Mouse (Mus musculus) MEL (cell line): ENCODE results near the gene Dnm2. TPM values are rescaled to one million over a fixed set of nuclear protein-coding genes. Genes with fewer than 3 reads are reported as not detected.
"Not testable (repeated sequence)": the region's sequence is repeated elsewhere in the genome, so short reads cannot be mapped to it uniquely, and the experiment has no call there.

Source experiments
- DNase-seq: peaks from one replicate; pipeline ENCODE4 v3.0.0; 2011; ENCODE audit warnings: low read depth, low spot score
- H3K27ac ChIP-seq: 2 replicates; pipeline ENCODE4 v1.5.1; 2012; ENCODE audit warnings: low read depth, mild to moderate bottlenecking, control low read depth, low read length, moderate library complexity; ENCODE audit not compliant: control insufficient read depth
- H3K27me3 ChIP-seq, 2 experiments: fragments of 150-350 bp in 1 of 2; sonication (generic) in 1 of 2; 2 replicates each; pipeline ENCODE4 v1.6.1; 2012; ENCODE audit warnings: low read length in 2 of 2, mild to moderate bottlenecking in 2 of 2, improper control_type of control experiment in 1 of 2, moderate library complexity in 1 of 2; ENCODE audit not compliant: insufficient read depth in 2 of 2, control insufficient read depth in 1 of 2
- H3K36me3 ChIP-seq, 2 experiments: 2 replicates each; pipeline ENCODE4 v1.6.1; 2012 to 2014; ENCODE audit warnings: low read length in 2 of 2, improper control_type of control experiment in 1 of 2, inconsistent platforms in 1 of 2, mild to moderate bottlenecking in 1 of 2; ENCODE audit not compliant: insufficient read depth in 2 of 2, control insufficient read depth in 1 of 2
- H3K4me1 ChIP-seq, 2 experiments: fragments of 150-350 bp in 1 of 2; sonication (generic) in 1 of 2; 2 replicates each; pipeline ENCODE4 v1.6.1; 2012; ENCODE audit warnings: low read length in 2 of 2, improper control_type of control experiment in 1 of 2, mild to moderate bottlenecking in 1 of 2; ENCODE audit not compliant: insufficient read depth in 2 of 2, control insufficient read depth in 1 of 2
- H3K4me3 ChIP-seq, 2 experiments: fragments of 150-350 bp in 1 of 2; sonication (generic) in 1 of 2; 2 replicates each; pipeline ENCODE4 v1.5.1; 2012; ENCODE audit warnings: low read depth in 2 of 2, low read length in 2 of 2, mild to moderate bottlenecking in 2 of 2, moderate library complexity in 2 of 2, control low read depth in 1 of 2, improper control_type of control experiment in 1 of 2; ENCODE audit not compliant: control insufficient read depth in 1 of 2, insufficient read depth in 1 of 2
- H3K79me2 ChIP-seq: 2 replicates; pipeline ENCODE4 v1.6.1; 2012; ENCODE audit warnings: mild to moderate bottlenecking, low read length, moderate library complexity; ENCODE audit not compliant: control insufficient read depth, poor library complexity, insufficient read depth
- H3K9ac ChIP-seq: 2 replicates; pipeline ENCODE4 v1.6.1; 2012; ENCODE audit warnings: low read depth, mild to moderate bottlenecking, control low read depth, low read length, moderate library complexity; ENCODE audit not compliant: control insufficient read depth, poor library complexity, severe bottlenecking
- H3K9me3 ChIP-seq: fragments of 150-350 bp; sonication (generic); replicated peaks from 2 replicates; pipeline ENCODE4 v1.6.1; 2012; ENCODE audit warnings: mild to moderate bottlenecking, low read length, improper control_type of control experiment, moderate library complexity; ENCODE audit not compliant: insufficient read depth
- BHLHE40 ChIP-seq: IDR thresholded peaks from 2 replicates; pipeline ENCODE4 v1.6.1; 2012; ENCODE audit warnings: low read depth, mild to moderate bottlenecking, inconsistent platforms, low read length, improper control_type of control experiment, borderline replicate concordance
- CHD2 ChIP-seq: IDR thresholded peaks from 2 replicates; pipeline ENCODE4 v1.6.1; 2011; ENCODE audit warnings: low read length, improper control_type of control experiment
- E2F4 ChIP-seq: IDR thresholded peaks from 2 replicates; pipeline ENCODE4 v1.6.1; 2011; ENCODE audit warnings: low read depth, low read length, improper control_type of control experiment, borderline replicate concordance
- EP300 ChIP-seq, 2 experiments: IDR thresholded peaks; 2 replicates each; pipeline ENCODE4 v1.6.1; 2011; ENCODE audit warnings: improper control_type of control experiment in 2 of 2, low read length in 2 of 2, low read depth in 1 of 2, mild to moderate bottlenecking in 1 of 2
- ETS1 ChIP-seq: IDR thresholded peaks from 2 replicates; pipeline ENCODE4 v1.6.1; 2012; ENCODE audit warnings: low read depth, mild to moderate bottlenecking, inconsistent platforms, low read length, improper control_type of control experiment, moderate library complexity
- GATA1 ChIP-seq: IDR thresholded peaks from 2 replicates; pipeline ENCODE4 v1.6.1; 2011; ENCODE audit warnings: low read depth, low read length, improper control_type of control experiment
- HCFC1 ChIP-seq: IDR thresholded peaks from 2 replicates; pipeline ENCODE4 v1.6.1; 2012; ENCODE audit warnings: low read depth, mild to moderate bottlenecking, inconsistent platforms, low read length, improper control_type of control experiment, moderate library complexity
- JUND ChIP-seq: IDR thresholded peaks from 2 replicates; pipeline ENCODE4 v1.6.1; 2011; ENCODE audit warnings: low read depth, mild to moderate bottlenecking, improper control_type of control experiment, low read length
- KAT2A ChIP-seq: conservative IDR thresholded peaks from 2 replicates; pipeline ENCODE4 v1.6.1; 2012; ENCODE audit warnings: low read depth, low read length, improper control_type of control experiment, inconsistent platforms
- MAFK ChIP-seq: IDR thresholded peaks from 2 replicates; pipeline ENCODE4 v1.6.1; 2011; ENCODE audit warnings: low read depth, mild to moderate bottlenecking, low read length, improper control_type of control experiment, borderline replicate concordance
- MEF2A ChIP-seq: IDR thresholded peaks from 2 replicates; pipeline ENCODE4 v1.6.1; 2014; ENCODE audit warnings: low read depth, mild to moderate bottlenecking, inconsistent platforms, low read length, improper control_type of control experiment; ENCODE audit not compliant: poor library complexity, insufficient replicate concordance, severe bottlenecking; ENCODE audit errors: extremely low read depth
- MYB ChIP-seq: IDR thresholded peaks from 2 replicates; pipeline ENCODE4 v1.6.1; 2011; ENCODE audit warnings: mild to moderate bottlenecking, low read depth, low read length, improper control_type of control experiment
- POLR2A ChIP-seq, 2 experiments: IDR thresholded peaks; 2 replicates each; pipeline ENCODE4 v1.6.1; 2011 to 2012; ENCODE audit warnings: low read length in 2 of 2, mild to moderate bottlenecking in 2 of 2, control low read depth in 1 of 2, improper control_type of control experiment in 1 of 2, low read depth in 1 of 2, moderate library complexity in 1 of 2; ENCODE audit not compliant: control insufficient read depth in 1 of 2, insufficient read depth in 1 of 2, poor library complexity in 1 of 2
- POLR2AphosphoS2 ChIP-seq: IDR thresholded peaks from 2 replicates; pipeline ENCODE4 v1.6.1; 2011; ENCODE audit warnings: low read length, improper control_type of control experiment
- POLR2AphosphoS5 ChIP-seq: IDR thresholded peaks from 2 replicates; pipeline ENCODE4 v1.6.1; 2012; ENCODE audit warnings: low read depth, borderline replicate concordance, mild to moderate bottlenecking, inconsistent platforms, low read length, moderate library complexity, mixed read lengths
- TAL1 ChIP-seq: IDR thresholded peaks from 2 replicates; pipeline ENCODE4 v1.6.1; 2012; ENCODE audit warnings: mild to moderate bottlenecking, inconsistent platforms, low read length, moderate library complexity, mixed read lengths
- TBP ChIP-seq: IDR thresholded peaks from 2 replicates; pipeline ENCODE4 v1.8.0; 2011; ENCODE audit warnings: low read depth, low read length, improper control_type of control experiment
- USF2 ChIP-seq, 2 experiments: IDR thresholded peaks; 2 replicates each; pipeline ENCODE4 v1.6.1; 2011 to 2012; ENCODE audit warnings: improper control_type of control experiment in 2 of 2, low read length in 2 of 2, borderline replicate concordance in 1 of 2, inconsistent platforms in 1 of 2, low read depth in 1 of 2, mild to moderate bottlenecking in 1 of 2; ENCODE audit not compliant: insufficient read depth in 1 of 2
- ZC3H11A ChIP-seq: IDR thresholded peaks from 2 replicates; pipeline ENCODE4 v1.6.1; 2012; ENCODE audit warnings: low read depth, mild to moderate bottlenecking, inconsistent platforms, low read length, improper control_type of control experiment
- ZMIZ1 ChIP-seq: IDR thresholded peaks from 2 replicates; pipeline ENCODE4 v1.6.1; 2012; ENCODE audit warnings: low read depth, mild to moderate bottlenecking, inconsistent platforms, low read length, improper control_type of control experiment, moderate library complexity
- ZNF384 ChIP-seq: IDR thresholded peaks from 2 replicates; pipeline ENCODE4 v1.6.1; 2012; ENCODE audit warnings: low read depth, mild to moderate bottlenecking, inconsistent platforms, low read length, improper control_type of control experiment
- polyA plus RNA-seq, 2 experiments: library from polyadenylated mRNA; stranded (reverse) in 1 of 2; unstranded in 1 of 2; fragments of >175 nt in 1 of 2; fragments of >200 nt in 1 of 2; gene quantifications; 2 replicates each; pipeline versions ENCODE4 v1.2.1 to v1.2.4; 2012; ENCODE audit warnings: low replicate concordance in 2 of 2, low read depth in 1 of 2; ENCODE audit not compliant: insufficient read length in 2 of 2, insufficient read depth in 1 of 2, missing spikeins in 1 of 2
- total RNA-seq: library from RNA; depleted of rRNA; stranded (reverse); fragments of 300-350 nt; gene quantifications from 2 replicates; pipeline ENCODE4 v1.2.3, GENCODE M21; 2012

Gene Dnm2
- total and polyA plus RNA-seq, 3 experiments = 117 to 832 (median 237) TPM

GRCm38 (mm10) chr9:21463138-21463590 is 38.5 kb downstream of the Dnm2 start:
- Histone ChIP-seq H3K27ac (no peak overlapping the region), H3K27me3 (no peaks in the 10 kb centered on the region)
- no peak for DNase-seq

DNA sequence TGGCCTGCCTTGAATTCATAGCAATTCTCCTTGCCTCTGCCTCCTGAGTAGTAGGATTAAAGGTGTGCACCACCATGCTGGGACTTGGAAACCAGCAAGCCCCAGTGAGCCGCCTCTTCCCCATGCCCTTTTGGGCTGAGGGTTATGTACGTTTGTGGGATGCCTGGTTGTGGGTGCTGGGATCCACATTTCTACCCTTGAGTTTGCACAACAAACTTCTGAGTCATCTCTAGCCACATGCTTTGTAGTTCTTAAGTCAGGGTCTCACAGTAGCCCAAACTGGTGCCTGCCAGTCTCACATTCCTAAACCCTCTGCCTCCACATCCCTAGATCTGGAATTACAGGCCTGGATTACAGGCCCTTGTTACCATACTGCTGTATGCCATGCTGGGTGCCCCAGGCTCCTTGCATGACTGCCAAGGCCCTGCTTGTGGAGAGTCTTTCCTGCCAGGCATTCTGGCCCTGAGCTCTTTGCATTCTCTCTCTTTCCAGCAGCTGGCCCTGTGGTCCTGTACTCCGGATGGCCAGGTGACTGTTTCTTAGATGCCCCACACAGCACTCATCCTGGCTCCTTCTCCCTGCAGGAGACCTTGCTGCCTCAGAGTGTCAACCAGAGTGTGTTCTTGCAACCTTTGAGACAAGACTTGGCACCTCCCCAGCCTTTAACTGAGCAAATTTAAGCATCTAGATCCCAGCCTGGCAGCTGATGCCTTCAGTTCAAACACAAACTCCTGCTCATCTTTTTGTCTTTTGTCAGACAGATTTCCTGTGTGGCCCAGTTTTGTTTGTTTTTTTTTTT is 39.3 kb downstream of the Dnm2 start:
- peaks cover 0 to 36% of the 10 kb centered on the region in 2 experiments; a peak in 2 of 4 replicates for H3K36me3 ChIP-seq
- H3K4me3 ChIP-seq = no peak overlapping the region
- H3K79me2 ChIP-seq = no peaks in the 10 kb centered on the region
- no peak overlapping the region for H3K27ac ChIP-seq
- TF ChIP-seq BHLHE40 = no peak
- TF ChIP-seq ZNF384 = no peak
- no peak for TF ChIP-seq E2F4
- TF ChIP-seq USF2 (IDR thresholded peaks at IDR 0.05; ENCODE audit: borderline replicate concordance in 1 of 2, insufficient read depth in 1 of 2, low read depth in 1 of 2, low read length in 2 of 2) = no peak
- no peak for TF ChIP-seq MEF2A
- H3K4me1 ChIP-seq = no peaks in the 10 kb centered on the region
- no peak for DNase-seq
- H3K9me3 ChIP-seq = no peaks in the 10 kb centered on the region
- no peak overlapping the region for H3K9ac ChIP-seq
- no peaks in the 10 kb centered on the region for H3K27me3 ChIP-seq

More at GRCm38 (mm10) chr9:21463138-21463590, 38.5 kb downstream of the Dnm2 start:
- Histone ChIP-seq H3K36me3 (peaks cover 0 to 37% of the 10 kb centered on the region in 2 experiments; a peak in 2 of 4 replicates), H3K4me3 (no peak overlapping the region), H3K4me1 (no peaks in the 10 kb centered on the region), H3K79me2 (no peaks in the 10 kb centered on the region), H3K9me3 (no peaks in the 10 kb centered on the region), H3K9ac (no peak overlapping the region)
- TF ChIP-seq TBP (no peak), E2F4 (no peak), ZC3H11A (no peak), MYB (no peak), CHD2 (no peak), ETS1 (no peak), HCFC1 (no peak), POLR2AphosphoS2 (no peak), POLR2A (IDR thresholded peaks at IDR 0.05; ENCODE audit: control insufficient read depth in 1 of 2, insufficient read depth in 1 of 2, low read depth in 1 of 2, low read length in 2 of 2, poor library complexity in 1 of 2) (no peak), JUND (no peak), MEF2A (no peak), EP300 (IDR thresholded peaks at IDR 0.05; ENCODE audit: low read depth in 1 of 2, low read length in 2 of 2) (no peak), TAL1 (no peak), ZMIZ1 (no peak), KAT2A (no peak), GATA1 (no peak), POLR2AphosphoS5 (no peak), MAFK (no peak)

DNA sequence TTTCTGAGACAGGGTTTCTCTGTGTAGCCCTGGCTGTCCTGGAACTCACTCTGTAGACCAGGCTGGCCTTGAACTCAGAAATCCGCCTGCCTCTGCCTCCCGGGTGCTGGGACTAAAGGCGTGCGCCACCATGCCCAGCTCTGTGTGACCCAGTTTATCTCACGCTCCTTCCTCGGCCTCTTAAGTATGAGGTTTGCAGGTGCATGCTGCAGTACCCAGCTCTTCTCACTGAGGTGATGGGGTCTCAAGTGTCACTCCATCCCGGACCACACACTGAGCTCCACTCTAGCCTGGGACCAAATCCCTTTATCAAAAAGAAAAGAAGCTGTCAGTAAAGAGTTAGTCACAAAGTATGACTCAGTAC is 39.8 kb downstream of the Dnm2 start:
- DNase-seq, H3K4me3 ChIP-seq: not testable (repeated sequence)
- peaks cover 0 to 33% of the 10 kb centered on the region in 2 experiments; a peak in 2 of 4 replicates for H3K36me3 ChIP-seq

More for the DNA sequence above, 39.8 kb downstream of the Dnm2 start:
- H3K27me3 ChIP-seq, H3K9me3 ChIP-seq, H3K27ac ChIP-seq, H3K4me1 ChIP-seq, H3K79me2 ChIP-seq, H3K9ac ChIP-seq: not testable (repeated sequence)
